Mouse (Mus musculus): ENCODE results near the gene Fabp3. TPM values are rescaled to one million over a fixed set of nuclear protein-coding genes. Genes with fewer than 3 reads are reported as not detected.
A peak's percentile ranks its signal among the peaks of the same experiment; 100 is the strongest.

Fabp3 gene
- polyA plus RNA-seq, 1 experiment from 2014 or later: 7.2 TPM

DNA sequence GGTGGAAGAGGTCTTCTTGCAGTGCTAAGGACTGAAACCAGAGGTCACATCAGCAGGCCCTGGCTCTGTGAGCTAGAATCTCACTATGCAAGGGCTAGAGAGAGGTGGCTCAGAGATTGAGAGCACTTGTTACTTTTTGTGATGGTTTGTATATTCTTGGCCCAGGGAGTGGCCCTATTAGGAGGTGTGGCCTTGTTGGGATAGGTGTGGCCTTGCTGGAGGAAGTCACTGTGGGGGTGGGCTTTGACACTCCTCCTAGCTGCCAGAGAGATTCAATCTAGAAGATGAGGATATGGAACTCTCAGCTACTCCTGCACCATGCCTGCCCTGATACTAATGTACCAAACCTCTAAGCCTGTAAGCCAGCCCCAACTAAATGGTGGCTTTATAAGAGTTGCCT lies 49.6 kb downstream of the Fabp3 start:
- Histone ChIP-seq H3K27me3 (ENCODE audit: low read depth, poor library complexity, severe bottlenecking) (no peaks in the 10 kb centered on the region), H3K9me3 (replicated peaks) (0 out of 2 replicates have a peak, but pooled peaks cover 3% of the 10 kb centered on the region), H3K4me3 (no peak overlapping the region), H3K36me3 (peaks cover 52% of the 10 kb centered on the region), H3K27ac (replicated peaks) (no peak overlapping the region), H3K4me1 (peaks cover 27% of the 10 kb centered on the region)
- no peak for DNase-seq (ENCODE audit: low spot score)

DNA sequence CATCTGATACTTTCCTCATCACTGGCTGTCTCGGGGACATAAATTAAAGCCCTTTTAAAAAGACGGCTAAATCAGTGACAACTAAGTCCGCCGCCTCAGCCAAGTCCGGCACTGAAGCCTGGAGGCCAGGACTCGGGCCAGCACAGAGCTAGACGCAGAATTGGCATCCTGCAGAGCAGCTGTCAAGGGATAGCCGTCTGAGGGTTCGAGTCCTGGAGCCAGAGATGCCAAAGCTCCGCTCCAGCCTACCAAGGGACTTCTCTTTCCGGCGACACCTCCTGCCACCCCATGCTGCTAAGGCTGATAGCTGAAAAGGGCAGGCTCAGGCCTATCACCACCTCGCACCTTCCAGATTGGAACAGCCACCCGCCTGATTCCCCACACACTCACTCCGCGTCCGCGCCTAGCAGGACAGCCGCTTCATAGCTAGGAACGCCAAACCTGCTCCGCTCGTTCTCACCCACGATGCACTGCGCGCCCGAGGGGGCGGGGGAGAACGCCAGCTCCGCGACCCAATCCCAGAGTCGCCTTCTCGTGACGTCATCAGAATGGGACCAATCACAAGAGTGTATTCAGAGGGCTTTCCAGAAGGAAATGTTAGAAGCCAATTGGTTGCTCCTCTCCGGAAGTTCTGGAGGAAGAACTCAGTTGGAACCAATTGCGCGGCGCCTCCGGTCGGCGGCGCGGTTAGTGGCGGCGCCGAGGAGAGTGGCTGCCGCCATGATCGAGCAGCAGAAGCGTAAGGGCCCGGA lies 51.3 kb downstream of the Fabp3 start, which contains the start of the genes Zcchc17 and Snrnp40:
Gene Zcchc17, minus strand, starts transcription at position 458 of the 752 bp plus-strand sequence.
Gene Snrnp40, plus strand, starts transcription at position 647 of the 752 bp plus-strand sequence.
- peaks cover 27% of the 10 kb centered on the region for H3K4me1 ChIP-seq
- peak; percentile 99 for DNase-seq (ENCODE audit: low spot score)
- WGBS: under 1% methylated on average over 49 of the region's 49 CpGs
- H3K9me3 ChIP-seq (replicated peaks): 0 out of 2 replicates have a peak, but pooled peaks cover 3% of the 10 kb centered on the region
- peak within 1 kb of the TSS; percentile 96 for H3K4me3 ChIP-seq
- no peaks in the 10 kb centered on the region for H3K27me3 ChIP-seq (ENCODE audit: low read depth, poor library complexity, severe bottlenecking)
- peak within 1 kb of the TSS; percentile 91 for H3K27ac ChIP-seq (replicated peaks)
- peaks cover 51% of the 10 kb centered on the region for H3K36me3 ChIP-seq

DNA sequence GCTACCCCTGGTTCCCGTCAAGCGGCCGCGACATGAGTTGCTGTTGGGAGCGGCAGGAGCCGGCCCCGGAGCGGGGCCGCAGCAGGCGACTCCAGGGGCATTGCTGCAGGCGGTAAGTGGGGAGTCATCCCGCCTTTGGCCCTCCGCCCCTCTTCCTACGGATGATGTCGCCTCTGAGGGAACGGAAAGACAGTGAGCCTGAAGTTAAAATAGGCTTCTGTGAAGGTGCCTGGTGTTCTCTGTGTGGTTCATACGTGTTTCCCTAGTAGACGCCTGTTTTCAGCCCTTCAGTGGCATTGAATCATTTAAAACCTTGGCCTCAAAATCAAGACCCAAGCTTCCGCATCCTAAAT lies 51.8 kb downstream of the Fabp3 start:
- peaks cover 51% of the 10 kb centered on the region for H3K36me3 ChIP-seq
- peak overlapping the region; percentile 96 for H3K4me3 ChIP-seq
- H3K27ac ChIP-seq (replicated peaks): peak overlapping the region; percentile 91
- WGBS: under 1% methylated on average over 19 of the region's 19 CpGs
- no peak for DNase-seq (ENCODE audit: low spot score)
- H3K27me3 ChIP-seq (ENCODE audit: low read depth, poor library complexity, severe bottlenecking): no peaks in the 10 kb centered on the region
- H3K9me3 ChIP-seq (replicated peaks): 0 out of 2 replicates have a peak, but pooled peaks cover 3% of the 10 kb centered on the region
- peaks cover 27% of the 10 kb centered on the region for H3K4me1 ChIP-seq

Other genes starting within 250 kb of the Fabp3 start
- gene Pef1, start 206.0 kb upstream of the Fabp3 start, polyA plus RNA-seq (2016; fragmentation: Nextera tagmentation; extraction: Ambion mirVana): 74.0 and 76.9 TPM in 2 replicates
- gene Hcrtr1, start 169.2 kb upstream of the Fabp3 start, polyA plus RNA-seq (2016; fragmentation: Nextera tagmentation; extraction: Ambion mirVana): 0.23 and 0.31 TPM in 2 replicates
- 7.4 and 7.5 TPM in 2 replicates for gene Tinagl1, start 133.5 kb upstream of the Fabp3 start, polyA plus RNA-seq (2016; fragmentation: Nextera tagmentation; extraction: Ambion mirVana)
- gene Gm853, start 86.2 kb upstream of the Fabp3 start, polyA plus RNA-seq (2016; fragmentation: Nextera tagmentation; extraction: Ambion mirVana): 0.31 TPM in 1 of 2 replicates, not detected in the other
- 40.1 and 59.3 TPM in 2 replicates for gene Serinc2, start 29.4 kb upstream of the Fabp3 start, polyA plus RNA-seq (2016; fragmentation: Nextera tagmentation; extraction: Ambion mirVana)
- gene Gm10570, start 79 bp downstream of the Fabp3 start, polyA plus RNA-seq (2016; fragmentation: Nextera tagmentation; extraction: Ambion mirVana): not detected in 2 replicates
- 69.2 and 73.3 TPM in 2 replicates for gene Zcchc17, start 51.3 kb downstream of the Fabp3 start, polyA plus RNA-seq (2016; fragmentation: Nextera tagmentation; extraction: Ambion mirVana)
- 226 and 229 TPM in 2 replicates for gene Snrnp40, start 51.5 kb downstream of the Fabp3 start, polyA plus RNA-seq (2016; fragmentation: Nextera tagmentation; extraction: Ambion mirVana)

Data from midbrain, embryonic 10.5 days (tissue).